Mouse (Mus musculus): ENCODE results near the gene Mccc1. TPM values are rescaled to one million over a fixed set of nuclear protein-coding genes. Genes with fewer than 3 reads are reported as not detected.

Gene Mccc1
- polyA plus RNA-seq, 1 experiment from 2014 or later: 29.9 TPM

- H3K9me3 ChIP-seq: no peaks in the 10 kb centered on the region
- peaks cover 79% of the 10 kb centered on the region for H3K36me3 ChIP-seq
- 95% methylated on average over 7 of the region's 7 CpGs for WGBS
- no peaks in the 10 kb centered on the region for H3K27me3 ChIP-seq (ENCODE audit: insufficient read depth, poor library complexity, severe bottlenecking)
- DNase-seq (ENCODE audit: low spot score): no peak
- H3K4me1 ChIP-seq (replicated peaks): no peaks in the 10 kb centered on the region
- H3K27ac ChIP-seq: no peak overlapping the region
- H3K4me3 ChIP-seq: no peak overlapping the region
Observed at GRCm38 (mm10) chr3:35990715-35991114, 9.8 kb downstream of the Mccc1 start.

GRCm38 (mm10) chr3:35988031-35988430 is 12.4 kb downstream of the Mccc1 start:
- no peak overlapping the region for H3K27ac ChIP-seq
- H3K36me3 ChIP-seq: peaks cover 81% of the 10 kb centered on the region
- DNase-seq (ENCODE audit: low spot score): no peak
- no peaks in the 10 kb centered on the region for H3K9me3 ChIP-seq
- H3K4me3 ChIP-seq: no peak overlapping the region
- 94% methylated on average over 6 of the region's 6 CpGs for WGBS
- H3K4me1 ChIP-seq (replicated peaks): no peaks in the 10 kb centered on the region
- no peaks in the 10 kb centered on the region for H3K27me3 ChIP-seq (ENCODE audit: insufficient read depth, poor library complexity, severe bottlenecking)

- 92% methylated on average over 6 of the region's 6 CpGs for WGBS
- Histone ChIP-seq H3K27ac (no peak overlapping the region), H3K9me3 (no peaks in the 10 kb centered on the region), H3K4me1 (replicated peaks) (no peaks in the 10 kb centered on the region), H3K4me3 (no peak overlapping the region), H3K36me3 (peaks cover 94% of the 10 kb centered on the region), H3K27me3 (ENCODE audit: insufficient read depth, poor library complexity, severe bottlenecking) (no peaks in the 10 kb centered on the region)
- DNase-seq (ENCODE audit: low spot score): no peak
Observed at GRCm38 (mm10) chr3:35986266-35986665, 14.2 kb downstream of the Mccc1 start.

- peak; percentile 5 for DNase-seq (ENCODE audit: low spot score)
Observed at GRCm38 (mm10) chr3:35973551-35973950, 26.9 kb downstream of the Mccc1 start.

GRCm38 (mm10) chr3:35972985-35973384 is 27.5 kb downstream of the Mccc1 start:
- Histone ChIP-seq H3K27ac (no peak overlapping the region), H3K36me3 (peaks cover 81% of the 10 kb centered on the region), H3K27me3 (ENCODE audit: insufficient read depth, poor library complexity, severe bottlenecking) (no peaks in the 10 kb centered on the region), H3K4me3 (no peak overlapping the region), H3K9me3 (no peaks in the 10 kb centered on the region), H3K4me1 (replicated peaks) (no peaks in the 10 kb centered on the region)
- 88% methylated on average over 4 of the region's 4 CpGs for WGBS
- DNase-seq (ENCODE audit: low spot score): peak; percentile 13

More at GRCm38 (mm10) chr3:35973551-35973950, 26.9 kb downstream of the Mccc1 start:
- Histone ChIP-seq H3K27me3 (ENCODE audit: insufficient read depth, poor library complexity, severe bottlenecking) (no peaks in the 10 kb centered on the region), H3K4me3 (no peak overlapping the region), H3K4me1 (replicated peaks) (no peaks in the 10 kb centered on the region), H3K27ac (no peak overlapping the region), H3K36me3 (peaks cover 81% of the 10 kb centered on the region), H3K9me3 (no peaks in the 10 kb centered on the region)
- WGBS: 76% methylated on average over 7 of the region's 7 CpGs

- Histone ChIP-seq H3K4me1 (replicated peaks) (no peaks in the 10 kb centered on the region), H3K9me3 (no peaks in the 10 kb centered on the region), H3K27me3 (ENCODE audit: insufficient read depth, poor library complexity, severe bottlenecking) (no peaks in the 10 kb centered on the region), H3K36me3 (peaks cover 75% of the 10 kb centered on the region), H3K27ac (no peak overlapping the region), H3K4me3 (no peak overlapping the region)
- WGBS: 95% methylated on average over 12 of the region's 12 CpGs
- no peak for DNase-seq (ENCODE audit: low spot score)
Observed at GRCm38 (mm10) chr3:35971149-35971548, 29.3 kb downstream of the Mccc1 start.

GRCm38 (mm10) chr3:35970441-35970840 is 30.0 kb downstream of the Mccc1 start:
- H3K27me3 ChIP-seq (ENCODE audit: insufficient read depth, poor library complexity, severe bottlenecking): no peaks in the 10 kb centered on the region
- no peak overlapping the region for H3K27ac ChIP-seq
- no peak for DNase-seq (ENCODE audit: low spot score)
- H3K4me1 ChIP-seq (replicated peaks): no peaks in the 10 kb centered on the region
- no peak overlapping the region for H3K4me3 ChIP-seq
- peaks cover 69% of the 10 kb centered on the region for H3K36me3 ChIP-seq
- 93% methylated on average over 4 of the region's 4 CpGs for WGBS
- H3K9me3 ChIP-seq: no peaks in the 10 kb centered on the region

- WGBS: 93% methylated on average over 8 of the region's 8 CpGs
- Histone ChIP-seq H3K36me3 (peaks cover 61% of the 10 kb centered on the region), H3K4me1 (replicated peaks) (no peaks in the 10 kb centered on the region), H3K4me3 (no peak overlapping the region), H3K9me3 (no peaks in the 10 kb centered on the region), H3K27me3 (ENCODE audit: insufficient read depth, poor library complexity, severe bottlenecking) (no peaks in the 10 kb centered on the region), H3K27ac (no peak overlapping the region)
- no peak for DNase-seq (ENCODE audit: low spot score)
Observed at GRCm38 (mm10) chr3:35967366-35967921, 33.0 kb downstream of the Mccc1 start.

GRCm38 (mm10) chr3:35966493-35966892 is 34.0 kb downstream of the Mccc1 start:
- Histone ChIP-seq H3K27me3 (ENCODE audit: insufficient read depth, poor library complexity, severe bottlenecking) (no peaks in the 10 kb centered on the region), H3K36me3 (peaks cover 59% of the 10 kb centered on the region), H3K4me1 (replicated peaks) (no peaks in the 10 kb centered on the region), H3K27ac (no peak overlapping the region), H3K9me3 (no peaks in the 10 kb centered on the region), H3K4me3 (no peak overlapping the region)
- DNase-seq (ENCODE audit: low spot score): no peak
- WGBS: 90% methylated on average over 2 of the region's 2 CpGs

GRCm38 (mm10) chr3:35964928-35965327 is 35.5 kb downstream of the Mccc1 start:
- Histone ChIP-seq H3K4me1 (replicated peaks) (no peaks in the 10 kb centered on the region), H3K36me3 (peaks cover 66% of the 10 kb centered on the region), H3K9me3 (no peaks in the 10 kb centered on the region), H3K27me3 (ENCODE audit: insufficient read depth, poor library complexity, severe bottlenecking) (no peaks in the 10 kb centered on the region), H3K27ac (no peak overlapping the region), H3K4me3 (no peak overlapping the region)
- WGBS: 93% methylated on average over 4 of the region's 4 CpGs
- DNase-seq (ENCODE audit: low spot score): no peak

GRCm38 (mm10) chr3:35963921-35964320 is 36.6 kb downstream of the Mccc1 start:
- Histone ChIP-seq H3K4me3 (no peak overlapping the region), H3K9me3 (no peaks in the 10 kb centered on the region), H3K27me3 (ENCODE audit: insufficient read depth, poor library complexity, severe bottlenecking) (no peaks in the 10 kb centered on the region), H3K4me1 (replicated peaks) (no peaks in the 10 kb centered on the region), H3K36me3 (peaks cover 67% of the 10 kb centered on the region), H3K27ac (no peak overlapping the region)
- 92% methylated on average over 5 of the region's 5 CpGs for WGBS
- DNase-seq (ENCODE audit: low spot score): no peak

- H3K4me1 ChIP-seq (replicated peaks): no peaks in the 10 kb centered on the region
- H3K27me3 ChIP-seq (ENCODE audit: insufficient read depth, poor library complexity, severe bottlenecking): no peaks in the 10 kb centered on the region
- no peaks in the 10 kb centered on the region for H3K9me3 ChIP-seq
- WGBS: 91% methylated on average over 4 of the region's 4 CpGs
- H3K36me3 ChIP-seq: peaks cover 68% of the 10 kb centered on the region
- no peak for DNase-seq (ENCODE audit: low spot score)
- H3K4me3 ChIP-seq: no peak overlapping the region
- no peak overlapping the region for H3K27ac ChIP-seq
Observed at GRCm38 (mm10) chr3:35963401-35963800, 37.1 kb downstream of the Mccc1 start.

- DNase-seq (ENCODE audit: low spot score): no peak
- Histone ChIP-seq H3K4me1 (replicated peaks) (no peaks in the 10 kb centered on the region), H3K27ac (no peak overlapping the region), H3K27me3 (ENCODE audit: insufficient read depth, poor library complexity, severe bottlenecking) (no peaks in the 10 kb centered on the region), H3K9me3 (no peaks in the 10 kb centered on the region), H3K36me3 (peaks cover 68% of the 10 kb centered on the region), H3K4me3 (no peak overlapping the region)
- 92% methylated on average over 5 of the region's 5 CpGs for WGBS
Observed at GRCm38 (mm10) chr3:35962967-35963366, 37.5 kb downstream of the Mccc1 start.

- WGBS: 92% methylated on average over 3 of the region's 3 CpGs
- H3K9me3 ChIP-seq: no peaks in the 10 kb centered on the region
- no peaks in the 10 kb centered on the region for H3K4me1 ChIP-seq (replicated peaks)
- peaks cover 53% of the 10 kb centered on the region for H3K36me3 ChIP-seq
- no peak for DNase-seq (ENCODE audit: low spot score)
- H3K27me3 ChIP-seq (ENCODE audit: insufficient read depth, poor library complexity, severe bottlenecking): no peaks in the 10 kb centered on the region
- no peak overlapping the region for H3K4me3 ChIP-seq
- no peak overlapping the region for H3K27ac ChIP-seq
Observed at GRCm38 (mm10) chr3:35957230-35957629, 43.2 kb downstream of the Mccc1 start.

All from hindbrain, embryonic 10.5 days (tissue).